Comparison of ENCODE assay signal across 9 mouse cellular contexts in genomic region chr19:59169143-59169935, GRCm38 (mm10). TPM values are rescaled to one million over a fixed set of nuclear protein-coding genes. Genes with fewer than 3 reads are reported as not detected.
A peak's percentile ranks its signal among the peaks of the same experiment; 100 is the strongest.
DNase-seq lines count a peak whose midpoint lies in the region; ATAC-seq and TF ChIP-seq lines count a peak whose summit lies in the region.
"Had no signal": no experiment of that assay in that cellular context is flagged by ENCODE, and none has a peak within 500 bp of the region (broad histone marks: within the 10 kb centered on the region; RNA-seq: fewer than 3 reads in every experiment).

No protein-coding gene starts in this region.

- TF ChIP-seq CTCF in brain, embryonic 14.5 days (IDR thresholded peaks at IDR 0.05; ENCODE audit: borderline replicate concordance, extremely low read depth, insufficient read depth, insufficient read length), result no peak

- no peak for TF ChIP-seq POLR2A in brain, embryonic 14.5 days (IDR thresholded peaks at IDR 0.05; ENCODE audit: borderline replicate concordance, extremely low read depth, insufficient read depth, insufficient read length, poor library complexity, severe bottlenecking)

- under 1% methylated on average over 65 of the region's 65 CpGs for WGBS in heart, embryonic 10.5 days
- under 1% methylated on average over 65 of the region's 65 CpGs for WGBS in hindbrain, embryonic 10.5 days
- WGBS in midbrain, embryonic 12.5 days, result under 1% methylated on average over 65 of the region's 65 CpGs

- H3K9me3 ChIP-seq in heart, embryonic 10.5 days, result no peaks in the 10 kb centered on the region
- H3K9me3 ChIP-seq in hindbrain, embryonic 10.5 days, result no peaks in the 10 kb centered on the region
- no peaks in the 10 kb centered on the region for H3K9me3 ChIP-seq in midbrain, embryonic 12.5 days

- H3K4me1 ChIP-seq in heart, embryonic 10.5 days, result peaks cover 44% of the 10 kb centered on the region
- peaks cover 49% of the 10 kb centered on the region for H3K4me1 ChIP-seq in hindbrain, embryonic 10.5 days (replicated peaks)
- H3K4me1 ChIP-seq in midbrain, embryonic 12.5 days, result peaks cover 43% of the 10 kb centered on the region

- ATAC-seq in midbrain, embryonic 12.5 days (ENCODE audit: low FRiP score, low read depth), result no peak

- peak overlapping the region; percentile 23 for H3K4me2 ChIP-seq in midbrain, embryonic 12.5 days (replicated peaks)

- intact Hi-C loops in left cerebral cortex, postnatal 25 days (cut with DNase I), result loop anchor here (2.0 to 10.0 kb wide), 3 partner anchors 21 to 293 kb away; partner anchors contain the start of gene Shtn1

- peaks cover 100% of the 10 kb centered on the region for H3K27me3 ChIP-seq in heart, embryonic 10.5 days (ENCODE audit: insufficient read depth, poor library complexity, severe bottlenecking)
- H3K27me3 ChIP-seq in hindbrain, embryonic 10.5 days (ENCODE audit: insufficient read depth, poor library complexity, severe bottlenecking), result peaks cover 100% of the 10 kb centered on the region
- H3K27me3 ChIP-seq in midbrain, embryonic 12.5 days, result peaks cover 99% of the 10 kb centered on the region

- no peak overlapping the region; the same call in 1 of the 2 replicates for H3K9ac ChIP-seq in midbrain, embryonic 12.5 days (replicated peaks)

- H3K36me3 ChIP-seq in heart, embryonic 10.5 days, result no peaks in the 10 kb centered on the region
- H3K36me3 ChIP-seq in hindbrain, embryonic 10.5 days, result no peaks in the 10 kb centered on the region
- no peaks in the 10 kb centered on the region for H3K36me3 ChIP-seq in midbrain, embryonic 12.5 days

- H3K4me3 ChIP-seq in heart, embryonic 10.5 days, result peak overlapping the region; percentile 55
- peak overlapping the region; percentile 43 for H3K4me3 ChIP-seq in hindbrain, embryonic 10.5 days
- H3K4me3 ChIP-seq in midbrain, embryonic 12.5 days, result peak overlapping the region; percentile 33

- H3K27ac ChIP-seq in heart, embryonic 10.5 days, result no peak overlapping the region
- peak overlapping the region; percentile 29; the same call in 1 of the 2 replicates for H3K27ac ChIP-seq in hindbrain, embryonic 10.5 days
- H3K27ac ChIP-seq in midbrain, embryonic 12.5 days (replicated peaks), result no peak overlapping the region

- DNase-seq in heart, embryonic 10.5 days (ENCODE audit: low spot score), result no peak
- no peak for DNase-seq in heart, adult 8-10 months (ENCODE audit: low spot score)
- peak; percentile 51 for DNase-seq in brain, embryonic 14.5 days (ENCODE audit: low read depth)
- peak; percentile 66 for DNase-seq in hindbrain, embryonic 10.5 days (ENCODE audit: low spot score)
- DNase-seq in left cerebral cortex, adult 8-10 months (ENCODE audit: low spot score in 2 of 2), result no peak
- no peak for DNase-seq in left cerebral cortex, postnatal 25 days (ENCODE audit: low spot score in 2 of 2)
- no peak for DNase-seq in gastrocnemius, postnatal 25 days

RNA-seq across cellular contexts. Expression of gene Vax1, which starts 0.5 kb away (rescaled TPM):
- not detected in 2 replicates for polyA plus RNA-seq in heart, embryonic 10.5 days (2016; fragmentation: Nextera tagmentation; extraction: Ambion mirVana)
- total RNA-seq in heart, adult 8-10 months (2022), result not detected
- polyA plus RNA-seq in brain, embryonic 14.5 days (2012; rRNA removed), result 10.5 and 22.5 TPM in 2 replicates
- polyA plus RNA-seq in hindbrain, embryonic 10.5 days (2016; fragmentation: Nextera tagmentation; extraction: Ambion mirVana), result 0.25 TPM in 1 of 2 replicates, not detected in the other
- polyA plus RNA-seq in midbrain, embryonic 12.5 days (2016; fragmentation: Nextera tagmentation; extraction: Ambion mirVana), result 0.46 and 1.0 TPM in 2 replicates
- total RNA-seq in left cerebral cortex, adult 8-10 months (2022), result 1 to 10 TPM; 1.8 to 2.5 (median 1.9) TPM
- 1 to 10 TPM; 1.4 to 1.7 TPM for total RNA-seq in left cerebral cortex, postnatal 25 days (2021)
- not detected for total RNA-seq in gastrocnemius, postnatal 25 days (2021)
- polyA plus RNA-seq: gonadal fat pad, adult 2 months had no signal

RNA-seq across cellular contexts. Expression of gene Kcnk18, which starts 49.7 kb away (rescaled TPM):
- not detected in 2 replicates for polyA plus RNA-seq in heart, embryonic 10.5 days (2016; fragmentation: Nextera tagmentation; extraction: Ambion mirVana)
- not detected for total RNA-seq in heart, adult 8-10 months (2022)
- not detected in 2 replicates for polyA plus RNA-seq in brain, embryonic 14.5 days (2012; rRNA removed)
- not detected in 2 replicates for polyA plus RNA-seq in hindbrain, embryonic 10.5 days (2016; fragmentation: Nextera tagmentation; extraction: Ambion mirVana)
- polyA plus RNA-seq in midbrain, embryonic 12.5 days (2016; fragmentation: Nextera tagmentation; extraction: Ambion mirVana), result not detected in 2 replicates
- total RNA-seq in left cerebral cortex, adult 8-10 months (2022), result not detected
- total RNA-seq in left cerebral cortex, postnatal 25 days (2021), result not detected
- total RNA-seq in gastrocnemius, postnatal 25 days (2021), result not detected
- polyA plus RNA-seq: gonadal fat pad, adult 2 months had no signal

Comparison
In these comparisons a context has a peak if more than half of its experiments do, and no peak if none do; other contexts are left out.
1. DNase-seq: peak in brain, embryonic 14.5 days (single experiment) and hindbrain, embryonic 10.5 days (single experiment); none in heart, embryonic 10.5 days (single experiment), heart, adult 8-10 months (single experiment), left cerebral cortex, adult 8-10 months (0 of 2), left cerebral cortex, postnatal 25 days (0 of 2) and gastrocnemius, postnatal 25 days (single experiment).
2. Peak in every context shown above with its lines, with median percentiles within 50 percentile points of each other: H3K4me3 ChIP-seq.